Mouse (Mus musculus): ENCODE data around the gene Vmn1r128. TPM values are rescaled to one million over a fixed set of nuclear protein-coding genes. Genes with fewer than 3 reads are reported as not detected.
"Not testable (repeated sequence)": the region's sequence is repeated elsewhere in the genome, so short reads cannot be mapped to it uniquely, and the experiment has no call there.

The Vmn1r128 gene
- polyA plus RNA-seq (2014; fragmentation: Nextera tagmentation; extraction: Ambion mirVana): not detected in 2 replicates

GRCm38 (mm10) chr7:21349073-21349472 is at the start of gene Vmn1r128:
Gene Vmn1r128 (plus strand): TSS chr7:21349373.
- not testable (repeated sequence) for H3K27ac ChIP-seq (ENCODE audit: low read depth, low read length); H3K4me2 ChIP-seq (replicated peaks; ENCODE audit: low read depth, low read length); ATAC-seq (ENCODE audit: low FRiP score, low TSS enrichment); H3K9ac ChIP-seq (ENCODE audit: low read depth, low read length); H3K36me3 ChIP-seq (ENCODE audit: control insufficient read depth, insufficient read depth, low read length); H3K4me1 ChIP-seq (ENCODE audit: control insufficient read depth, insufficient read depth, low read length); H3K9me3 ChIP-seq (ENCODE audit: control insufficient read depth, low read length); H3K4me3 ChIP-seq (ENCODE audit: low read length); H3K27me3 ChIP-seq (ENCODE audit: control insufficient read depth, insufficient read depth, low read length)
- 89% methylated on average over 1 of the region's 1 CpGs for WGBS

DNA sequence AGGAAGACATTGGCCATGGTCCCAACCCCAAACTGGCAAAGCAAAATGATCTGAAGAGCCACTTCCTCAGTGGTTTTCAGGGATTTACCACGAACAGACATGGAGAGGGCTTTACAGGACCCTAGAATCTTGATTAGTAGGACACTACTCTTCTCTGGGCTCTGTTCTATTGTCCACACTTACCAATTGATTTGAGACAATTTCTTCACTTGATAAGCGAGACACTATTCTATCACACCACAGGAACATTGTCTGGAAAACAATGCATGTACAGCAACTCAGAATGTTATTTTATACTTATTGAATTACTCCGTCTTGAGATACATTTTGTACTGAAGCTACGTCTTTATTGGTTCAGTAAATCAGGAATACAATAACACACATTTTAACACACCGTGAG is 47.8 kb upstream of the Vmn1r128 start, which contains the start of gene Vmn1r126:
Gene Vmn1r126 (minus strand): TSS at position 101 of the 400 bp plus-strand sequence.
- ATAC-seq (ENCODE audit: low FRiP score, low TSS enrichment): not testable (repeated sequence)

DNA sequence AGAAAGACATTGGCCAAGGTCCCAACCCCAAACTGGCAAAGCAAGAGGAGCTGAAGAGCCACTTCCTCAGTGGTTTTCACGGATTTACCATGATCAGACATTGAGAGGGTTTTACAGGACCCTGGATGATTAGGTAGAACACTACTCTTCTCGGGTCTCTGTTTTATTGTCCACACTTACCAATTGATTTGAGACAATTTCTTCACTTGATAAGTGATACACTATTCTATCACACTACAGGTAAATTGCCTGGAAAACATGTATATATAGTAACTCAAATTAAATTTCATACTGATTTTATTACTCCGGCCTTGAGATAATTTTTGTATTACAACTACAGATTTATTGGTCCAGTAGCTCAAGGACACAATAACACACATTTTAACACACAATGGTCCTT is 29.4 kb upstream of the Vmn1r128 start, which contains the start of gene Vmn1r127:
Gene Vmn1r127 (minus strand): TSS at position 101 of the 400 bp plus-strand sequence.
- not testable (repeated sequence) for H3K9me3 ChIP-seq (ENCODE audit: control insufficient read depth, low read length); H3K4me3 ChIP-seq (ENCODE audit: low read length); H3K27ac ChIP-seq (ENCODE audit: low read depth, low read length); ATAC-seq (ENCODE audit: low FRiP score, low TSS enrichment); H3K27me3 ChIP-seq (ENCODE audit: control insufficient read depth, insufficient read depth, low read length); H3K9ac ChIP-seq (ENCODE audit: low read depth, low read length); H3K36me3 ChIP-seq (ENCODE audit: control insufficient read depth, insufficient read depth, low read length); H3K4me1 ChIP-seq (ENCODE audit: control insufficient read depth, insufficient read depth, low read length); H3K4me2 ChIP-seq (replicated peaks; ENCODE audit: low read depth, low read length)
- WGBS: no CpG with 5 or more reads among the region's 3 CpGs

More for the DNA sequence above, 47.8 kb upstream of the Vmn1r128 start, which contains the start of gene Vmn1r126:
- not testable (repeated sequence) for H3K4me1 ChIP-seq (ENCODE audit: control insufficient read depth, insufficient read depth, low read length); H3K27ac ChIP-seq (ENCODE audit: low read depth, low read length); H3K27me3 ChIP-seq (ENCODE audit: control insufficient read depth, insufficient read depth, low read length); H3K4me3 ChIP-seq (ENCODE audit: low read length); H3K36me3 ChIP-seq (ENCODE audit: control insufficient read depth, insufficient read depth, low read length); H3K9ac ChIP-seq (ENCODE audit: low read depth, low read length); H3K9me3 ChIP-seq (ENCODE audit: control insufficient read depth, low read length); H3K4me2 ChIP-seq (replicated peaks; ENCODE audit: low read depth, low read length)
- WGBS: no CpG with 5 or more reads among the region's 5 CpGs

DNA sequence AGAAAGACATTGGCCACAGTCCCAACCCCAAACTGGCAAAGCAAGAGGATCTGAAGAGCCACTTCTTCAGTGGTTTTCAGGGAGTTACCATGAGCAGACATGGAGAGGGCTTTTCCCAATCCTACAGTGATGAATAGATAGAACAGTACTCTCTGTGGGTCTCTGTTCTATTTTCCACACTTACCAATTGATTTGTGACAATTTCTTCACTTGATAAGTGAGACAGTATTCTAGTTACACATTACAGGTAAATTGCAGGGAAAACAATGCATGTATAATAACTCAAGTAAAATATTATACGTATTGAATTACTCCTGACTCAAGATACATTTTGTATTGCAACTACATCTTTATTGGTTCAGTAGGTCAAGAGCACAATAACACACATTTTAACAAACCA is 12.0 kb downstream of the Vmn1r128 start, which contains the start of gene Vmn1r129:
Gene Vmn1r129 (minus strand): TSS at position 101 of the 400 bp plus-strand sequence.
- not testable (repeated sequence) for H3K9me3 ChIP-seq (ENCODE audit: control insufficient read depth, low read length); H3K36me3 ChIP-seq (ENCODE audit: control insufficient read depth, insufficient read depth, low read length); H3K9ac ChIP-seq (ENCODE audit: low read depth, low read length); ATAC-seq (ENCODE audit: low FRiP score, low TSS enrichment); H3K27ac ChIP-seq (ENCODE audit: low read depth, low read length); H3K4me2 ChIP-seq (replicated peaks; ENCODE audit: low read depth, low read length); H3K4me1 ChIP-seq (ENCODE audit: control insufficient read depth, insufficient read depth, low read length); H3K4me3 ChIP-seq (ENCODE audit: low read length); H3K27me3 ChIP-seq (ENCODE audit: control insufficient read depth, insufficient read depth, low read length)
- no CpG with 5 or more reads among the region's 1 CpGs for whole genome bisulfite sequencing

Other genes starting within 250 kb of the Vmn1r128 start
- not detected in 2 replicates for gene Vmn1r122, start 215.2 kb upstream of the Vmn1r128 start, polyA plus RNA-seq (2014; fragmentation: Nextera tagmentation; extraction: Ambion mirVana)
- not detected in 2 replicates for gene Vmn1r123, start 187.2 kb upstream of the Vmn1r128 start, polyA plus RNA-seq (2014; fragmentation: Nextera tagmentation; extraction: Ambion mirVana)
- not detected in 2 replicates for gene Gm5157, start 158.9 kb upstream of the Vmn1r128 start, polyA plus RNA-seq (2014; fragmentation: Nextera tagmentation; extraction: Ambion mirVana)
- gene Vmn1r124, start 88.8 kb upstream of the Vmn1r128 start, polyA plus RNA-seq (2014; fragmentation: Nextera tagmentation; extraction: Ambion mirVana): not detected in 2 replicates
- not detected in 2 replicates for gene Vmn1r125, start 77.2 kb upstream of the Vmn1r128 start, polyA plus RNA-seq (2014; fragmentation: Nextera tagmentation; extraction: Ambion mirVana)
- not detected in 2 replicates for gene Vmn1r126, start 47.9 kb upstream of the Vmn1r128 start, polyA plus RNA-seq (2014; fragmentation: Nextera tagmentation; extraction: Ambion mirVana)
- gene Vmn1r127, start 29.5 kb upstream of the Vmn1r128 start, polyA plus RNA-seq (2014; fragmentation: Nextera tagmentation; extraction: Ambion mirVana): not detected in 2 replicates
- gene Vmn1r129, start 11.9 kb downstream of the Vmn1r128 start, polyA plus RNA-seq (2014; fragmentation: Nextera tagmentation; extraction: Ambion mirVana): not detected in 2 replicates
- gene Gm6882, start 83.4 kb downstream of the Vmn1r128 start, polyA plus RNA-seq (2014; fragmentation: Nextera tagmentation; extraction: Ambion mirVana): not detected in 2 replicates
- not detected in 2 replicates for gene Vmn1r130, start 162.4 kb downstream of the Vmn1r128 start, polyA plus RNA-seq (2014; fragmentation: Nextera tagmentation; extraction: Ambion mirVana)
- gene Vmn1r131, start 196.7 kb downstream of the Vmn1r128 start, polyA plus RNA-seq (2014; fragmentation: Nextera tagmentation; extraction: Ambion mirVana): not detected in 2 replicates